Mouse (Mus musculus): ENCODE results near the gene Dupd1.

Gene Dupd1

DNA sequence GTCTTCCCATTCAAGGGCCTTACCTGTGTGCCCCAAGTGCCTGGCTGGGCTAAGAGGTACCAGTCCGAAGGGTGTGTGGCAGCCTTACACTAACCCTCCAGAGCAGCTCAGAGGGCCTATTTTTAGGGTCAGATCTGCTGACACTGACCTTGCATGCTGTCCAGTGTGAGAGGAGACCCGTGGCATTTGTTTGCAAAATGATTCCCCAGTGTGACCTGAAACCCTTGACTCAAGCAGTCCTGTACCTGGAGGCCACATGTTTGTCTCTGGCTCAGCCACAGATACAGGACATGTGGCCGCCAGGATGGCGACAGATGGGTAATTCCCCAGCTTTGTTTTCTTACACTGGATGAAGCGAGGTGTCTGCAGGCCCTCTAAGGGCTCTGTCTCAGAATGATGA lies at the start of gene Dupd1:
Gene Dupd1 (minus strand): TSS at position 91 of the 400 bp plus-strand sequence.
- no peak for DNase-seq (ENCODE audit: low read depth, low spot score)

DNA sequence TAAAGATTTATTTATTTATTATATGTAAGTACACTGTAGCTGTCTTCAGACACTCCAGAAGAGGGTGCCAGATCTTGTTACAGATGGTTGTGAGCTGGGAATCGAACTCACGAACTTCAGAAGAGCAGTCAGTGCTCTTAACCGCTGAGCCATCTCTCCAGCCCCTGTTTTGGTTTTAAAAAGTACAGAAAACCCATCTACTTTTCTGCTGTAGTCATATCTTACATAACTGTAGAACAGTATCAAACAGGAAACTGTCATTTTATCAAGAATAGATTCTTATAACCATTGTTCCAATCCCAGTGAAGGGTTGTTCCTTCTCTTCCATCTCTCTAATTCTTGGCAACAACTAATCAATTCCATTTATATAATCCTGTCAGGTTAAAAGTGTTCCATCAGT lies 49.4 kb upstream of the Dupd1 start:
- DNase-seq (ENCODE audit: low read depth, low spot score): no peak

DNA sequence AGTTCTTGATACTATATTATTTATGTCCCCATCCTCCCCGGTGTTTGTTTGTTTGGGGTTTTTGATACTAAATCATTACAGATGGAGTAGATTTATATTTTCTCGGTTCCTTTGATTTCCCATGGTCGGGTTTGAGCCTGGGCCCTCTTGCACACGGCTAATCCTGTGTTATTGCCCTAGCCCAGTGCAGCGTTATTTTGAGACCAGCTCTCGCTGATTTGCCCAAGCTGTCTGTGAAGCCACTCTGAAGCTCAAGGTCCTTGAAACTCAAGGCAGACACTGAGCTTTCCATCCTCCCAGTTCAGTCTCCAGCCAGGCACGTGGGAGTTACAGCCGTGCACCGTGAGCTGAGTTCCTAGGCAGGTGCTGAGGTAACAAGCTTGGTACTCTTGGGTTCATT lies 47.2 kb upstream of the Dupd1 start:
- no peak for DNase-seq (ENCODE audit: low read depth, low spot score)

DNA sequence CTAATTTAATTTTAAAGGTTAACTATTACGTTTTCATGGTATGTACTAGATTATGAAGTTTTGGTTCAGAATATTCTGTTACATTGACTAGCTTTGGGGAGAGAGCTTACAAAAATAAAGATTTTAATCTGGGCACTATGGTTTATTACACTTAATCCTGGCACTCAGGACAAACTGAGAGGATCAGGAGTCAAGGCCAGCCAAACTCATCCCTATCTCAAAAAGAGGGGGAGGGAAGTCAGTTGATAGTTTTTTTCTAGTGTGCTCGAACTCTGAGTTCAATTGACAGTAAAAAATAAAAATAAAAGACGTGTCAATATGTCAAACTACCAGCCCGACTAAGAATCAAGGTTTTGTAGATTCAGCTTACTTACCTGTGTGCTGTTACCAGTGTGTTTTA lies 39.0 kb upstream of the Dupd1 start:
- DNase-seq (ENCODE audit: low read depth, low spot score): no peak

DNA sequence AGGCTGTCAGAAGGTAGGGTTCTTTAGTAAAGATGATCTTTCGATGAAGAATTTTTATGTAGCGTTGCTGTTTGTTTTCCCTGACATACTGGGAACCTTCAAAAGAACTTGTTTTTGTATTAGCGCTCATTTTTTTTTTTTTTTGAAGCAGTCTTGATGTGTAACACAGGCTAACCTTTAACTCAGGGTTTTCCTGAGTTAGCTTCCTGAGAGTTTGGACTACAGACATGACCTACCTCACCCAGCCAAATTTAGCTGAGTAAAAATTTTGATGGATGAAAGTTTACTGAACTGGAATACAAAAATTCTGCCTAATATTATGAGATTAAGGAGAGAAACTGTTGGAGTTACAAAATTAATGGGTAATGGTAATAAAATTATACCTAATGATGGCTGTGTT lies 38.0 kb upstream of the Dupd1 start:
- DNase-seq (ENCODE audit: low read depth, low spot score): no peak

DNA sequence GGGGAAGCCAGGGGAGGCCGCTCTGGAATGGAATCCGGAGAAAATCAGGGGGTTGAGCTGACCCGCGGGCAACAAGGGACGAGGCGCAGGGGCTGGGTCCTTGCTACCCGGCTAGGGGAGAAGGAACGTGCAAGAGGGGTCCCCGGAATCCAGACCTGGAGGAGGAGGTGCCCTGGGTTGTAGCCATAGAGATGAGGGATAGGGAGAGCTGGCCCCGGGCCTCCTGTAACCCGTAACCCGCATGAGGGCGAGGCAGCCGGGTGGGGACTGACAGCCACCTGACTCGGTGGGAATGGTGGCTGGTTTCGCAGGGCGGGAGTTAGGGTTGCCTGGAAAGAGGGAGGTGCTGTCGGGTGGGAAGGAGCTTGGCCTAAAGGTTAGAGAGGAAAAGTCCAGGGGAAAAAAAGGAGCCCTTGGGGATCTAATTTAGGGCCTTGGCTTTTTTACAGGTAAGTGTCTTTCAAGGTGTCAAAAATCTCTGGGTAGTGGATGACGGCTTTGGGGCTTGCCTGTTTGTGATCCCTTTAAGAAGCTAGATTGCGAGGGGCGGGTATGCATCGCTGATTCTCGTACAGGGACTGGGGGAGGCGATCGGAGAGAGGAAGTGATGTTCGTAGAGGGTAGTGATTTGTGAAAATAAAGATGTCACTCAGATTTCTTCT lies 36.6 kb upstream of the Dupd1 start, which contains the start of gene Dusp13:
Gene Dusp13 (minus strand): TSS at position 301 of the 662 bp plus-strand sequence.
- peak; percentile 85 for DNase-seq (ENCODE audit: low read depth, low spot score)

DNA sequence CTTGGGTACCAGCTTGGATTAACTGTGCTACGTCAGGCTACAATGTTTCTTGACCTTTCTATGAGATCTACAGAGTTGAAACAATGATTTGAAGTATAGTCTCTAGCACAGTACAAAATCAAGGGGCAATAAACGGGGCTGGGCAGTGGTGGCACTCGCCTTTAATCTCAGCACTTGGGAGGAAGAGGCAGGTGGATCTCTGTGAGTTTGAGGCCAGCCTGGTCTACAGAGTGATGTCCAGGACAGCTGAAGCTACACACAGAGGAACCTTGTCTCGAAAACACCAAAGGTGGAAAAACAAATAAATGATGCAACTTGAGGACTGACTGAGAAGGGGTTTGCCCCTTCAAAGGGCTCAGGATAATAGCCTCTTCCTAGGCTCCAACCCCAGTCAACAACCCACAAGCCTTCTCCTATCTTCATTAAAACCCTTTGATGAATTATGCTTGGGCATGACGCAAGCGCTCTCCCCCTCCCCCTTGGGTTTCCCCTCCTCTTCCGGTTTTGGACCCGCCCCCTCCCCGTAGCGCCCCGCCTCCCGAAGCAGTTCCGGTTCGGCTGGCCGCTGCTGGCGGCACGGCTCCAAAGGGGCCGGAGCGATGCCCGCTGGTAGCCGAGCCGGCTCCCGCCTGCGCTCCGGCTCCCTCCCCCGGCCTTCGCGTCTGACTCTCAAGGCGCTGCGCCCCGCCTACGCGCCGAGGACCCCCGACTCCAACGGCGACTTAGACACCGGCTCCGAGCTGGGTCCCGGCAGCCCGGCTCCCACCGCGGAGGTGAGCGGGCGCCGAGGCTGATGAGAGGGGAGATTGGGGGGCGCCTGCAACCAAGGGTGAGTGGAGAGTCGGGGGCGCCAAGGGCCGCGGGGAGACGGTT lies 35.9 kb upstream of the Dupd1 start, which contains the start of gene Samd8:
Gene Samd8 (plus strand): TSS at position 524 of the 873 bp plus-strand sequence.
- peak; percentile 93 for DNase-seq (ENCODE audit: low read depth, low spot score)

DNA sequence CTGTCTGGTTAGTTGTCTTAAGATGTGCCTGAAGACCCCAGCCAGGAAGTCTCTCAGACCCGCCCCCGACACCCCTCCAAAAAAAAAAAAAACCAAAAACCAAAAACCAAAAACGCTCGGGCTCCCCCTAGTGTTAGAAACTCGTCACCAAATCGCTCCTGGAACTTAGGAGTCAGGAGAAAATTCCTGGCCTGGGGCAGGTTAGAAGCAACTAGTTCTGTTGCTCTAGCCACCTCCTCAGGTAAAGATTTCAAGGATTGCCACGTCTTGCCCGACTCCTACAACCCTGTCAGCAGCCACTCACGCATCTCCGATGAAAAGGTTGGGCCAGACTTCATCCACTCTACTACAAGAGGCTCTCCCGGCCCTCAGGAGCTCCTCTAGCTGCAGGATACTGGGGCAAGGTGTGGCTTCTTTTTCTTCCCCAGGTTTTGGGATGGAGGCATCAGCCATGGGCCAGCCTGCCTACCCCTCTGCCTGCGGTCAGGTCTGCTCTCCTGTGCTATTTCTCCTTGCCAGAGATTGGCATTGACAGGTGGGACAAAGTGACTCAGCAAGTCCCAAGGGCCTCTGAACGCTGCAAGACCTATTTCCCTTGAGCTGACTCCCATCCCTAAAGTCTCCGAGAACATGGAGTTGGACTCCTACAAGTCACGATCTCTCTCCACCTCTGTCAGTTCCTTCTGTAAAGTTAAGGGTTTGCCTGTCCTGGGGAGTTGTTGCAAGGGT lies 33.9 kb upstream of the Dupd1 start:
- DNase-seq (ENCODE audit: low read depth, low spot score): peak; percentile 61

DNA sequence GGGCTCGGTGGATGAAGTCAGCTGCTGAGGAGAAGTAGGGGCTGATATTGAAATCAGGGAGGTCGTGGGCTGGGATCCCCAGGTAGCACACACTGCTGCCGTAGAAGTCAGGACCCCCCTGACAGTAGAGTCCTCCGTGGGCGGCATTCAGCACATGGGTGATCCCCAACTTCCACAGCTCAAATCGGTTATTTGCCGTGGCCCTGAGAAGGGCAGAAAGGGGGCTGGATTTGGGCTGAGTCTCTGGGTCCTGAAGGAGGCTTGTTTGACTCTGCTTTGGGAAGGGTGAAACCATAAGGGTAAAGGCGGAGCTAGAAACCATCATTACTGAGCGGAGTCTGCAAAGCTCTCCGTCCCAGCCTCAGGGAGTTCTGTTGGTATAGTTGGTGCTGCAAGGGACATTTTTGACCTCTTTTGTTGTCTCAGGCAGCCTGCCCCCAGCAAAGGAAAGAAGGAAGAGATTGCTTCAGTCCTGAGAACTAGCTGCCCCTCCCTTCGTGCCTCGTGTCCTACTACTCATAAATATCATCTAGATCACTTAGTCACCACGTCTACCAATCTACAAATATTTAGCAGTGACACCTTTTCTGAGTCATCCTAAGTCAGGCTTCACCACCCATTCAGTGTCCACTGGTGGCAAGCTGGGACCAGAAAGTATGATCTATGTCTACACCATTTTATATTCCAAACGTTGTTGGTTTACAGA lies 33.2 kb upstream of the Dupd1 start:
- DNase-seq (ENCODE audit: low read depth, low spot score): no peak

DNA sequence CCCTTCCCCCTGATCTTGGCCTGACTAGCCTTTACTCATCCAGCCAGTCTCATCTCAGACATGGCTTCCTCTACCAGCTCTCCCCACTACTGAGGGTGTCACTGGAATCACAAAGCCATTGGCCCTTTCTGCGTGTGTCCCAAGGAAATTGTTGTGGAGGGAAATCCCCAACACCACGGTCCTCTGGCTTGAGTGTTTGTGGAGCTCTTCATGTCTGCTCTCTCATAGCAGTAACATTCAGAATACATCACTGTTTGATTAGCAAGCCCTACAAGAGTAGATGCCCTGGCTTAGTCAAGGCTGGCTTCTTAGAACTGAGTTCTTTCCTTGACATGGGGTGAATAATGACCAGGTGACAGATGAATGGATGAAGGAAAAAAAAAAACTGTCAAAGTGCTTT lies 32.5 kb upstream of the Dupd1 start:
- DNase-seq (ENCODE audit: low read depth, low spot score): no peak

DNA sequence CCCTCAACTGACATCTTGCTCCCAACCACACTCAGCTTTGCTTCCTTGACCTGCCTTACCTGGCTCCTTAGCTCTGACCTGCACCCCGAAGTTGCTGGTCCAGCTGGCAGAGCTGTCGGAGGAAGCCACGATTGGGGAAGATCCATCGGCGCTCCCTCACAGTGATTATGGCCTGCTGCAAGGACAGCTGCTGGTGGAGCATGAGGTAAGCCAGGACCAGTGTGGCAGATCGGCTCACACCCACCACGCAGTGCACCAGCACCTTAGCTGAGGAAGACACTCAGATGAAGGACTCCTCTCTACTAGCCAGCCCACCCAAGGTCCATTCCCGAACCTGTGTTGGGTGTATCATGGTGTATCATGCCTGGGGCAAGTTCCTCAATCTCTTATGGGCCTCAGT lies 31.9 kb upstream of the Dupd1 start:
- DNase-seq (ENCODE audit: low read depth, low spot score): no peak

DNA sequence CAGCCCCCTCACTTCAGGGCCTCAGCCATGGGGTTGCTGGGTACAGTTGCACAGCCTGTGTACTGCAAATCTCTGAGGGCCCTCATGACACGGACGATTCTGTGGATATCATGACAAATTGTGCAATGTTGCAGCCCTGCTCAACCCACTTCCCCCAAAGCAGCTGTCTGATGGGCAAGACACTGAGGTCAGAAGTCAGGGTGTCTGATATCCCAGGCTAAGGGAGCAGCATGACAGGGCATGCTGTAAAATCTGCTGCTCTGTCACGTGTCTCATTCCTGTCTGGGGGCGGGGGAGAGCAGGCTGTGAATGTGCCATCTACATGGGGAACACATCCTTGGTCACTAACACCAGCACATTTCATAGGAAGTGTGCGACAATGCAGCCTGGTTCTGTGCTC lies 30.8 kb upstream of the Dupd1 start:
- DNase-seq (ENCODE audit: low read depth, low spot score): no peak

DNA sequence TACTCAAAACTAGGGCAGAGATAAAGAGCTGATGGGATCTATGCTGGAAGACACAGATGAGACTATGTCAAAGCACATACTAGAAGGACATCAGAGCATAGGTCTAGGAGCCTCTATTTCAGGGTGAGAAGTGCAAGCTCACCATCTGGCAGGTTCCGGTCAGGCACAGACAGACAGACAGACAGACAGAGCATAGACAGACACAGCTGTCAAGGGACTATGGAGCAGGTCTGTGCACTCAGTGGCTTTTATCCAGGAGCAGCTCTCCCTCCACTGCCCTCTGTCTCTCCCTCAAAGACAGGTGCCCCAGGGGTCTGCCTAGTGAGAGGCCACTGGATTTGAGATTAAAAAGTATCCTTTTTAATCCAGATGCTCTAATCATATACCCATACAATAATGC lies 29.8 kb upstream of the Dupd1 start:
- DNase-seq (ENCODE audit: low read depth, low spot score): no peak

DNA sequence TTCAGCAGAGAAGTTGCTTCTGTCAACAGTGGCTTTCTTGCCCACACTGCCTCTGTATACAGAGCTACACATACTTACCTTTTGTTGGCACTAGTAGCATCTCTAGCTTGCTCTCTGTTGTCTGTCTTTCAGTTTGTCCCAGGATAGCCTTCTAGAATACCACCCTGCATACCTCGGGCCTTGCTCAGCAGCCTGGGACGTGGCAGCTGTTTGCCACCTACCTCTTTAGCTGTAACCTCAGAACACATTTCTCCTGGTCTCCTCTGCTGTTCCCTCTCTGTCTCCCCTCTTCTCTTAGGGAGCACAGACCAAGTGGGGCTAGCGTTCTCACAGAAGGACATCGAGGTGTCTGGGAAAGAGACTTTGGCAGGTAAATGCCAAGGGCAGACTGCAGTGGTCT lies 28.1 kb upstream of the Dupd1 start:
- no peak for DNase-seq (ENCODE audit: low read depth, low spot score)

DNA sequence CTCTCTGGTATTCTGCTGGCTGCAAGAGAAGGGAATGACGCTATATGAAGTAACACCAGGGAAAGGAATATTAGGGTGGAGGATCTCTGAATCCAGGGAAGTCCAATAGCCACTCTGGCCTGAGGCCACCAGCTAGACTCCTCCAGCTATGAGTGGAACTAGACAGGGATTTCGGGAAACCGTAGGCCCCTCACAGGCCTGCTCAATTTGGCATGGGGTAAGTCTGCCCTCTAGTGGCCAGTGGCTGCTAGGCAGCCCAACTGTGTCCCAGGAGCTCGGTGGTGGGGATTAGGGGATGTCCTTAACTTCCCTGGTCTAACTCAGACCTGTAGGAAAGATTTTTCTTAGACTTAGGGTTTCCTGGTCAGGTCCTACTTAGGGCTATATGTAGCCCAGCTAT lies 27.4 kb upstream of the Dupd1 start:
- peak; percentile 82 for DNase-seq (ENCODE audit: low read depth, low spot score)

DNA sequence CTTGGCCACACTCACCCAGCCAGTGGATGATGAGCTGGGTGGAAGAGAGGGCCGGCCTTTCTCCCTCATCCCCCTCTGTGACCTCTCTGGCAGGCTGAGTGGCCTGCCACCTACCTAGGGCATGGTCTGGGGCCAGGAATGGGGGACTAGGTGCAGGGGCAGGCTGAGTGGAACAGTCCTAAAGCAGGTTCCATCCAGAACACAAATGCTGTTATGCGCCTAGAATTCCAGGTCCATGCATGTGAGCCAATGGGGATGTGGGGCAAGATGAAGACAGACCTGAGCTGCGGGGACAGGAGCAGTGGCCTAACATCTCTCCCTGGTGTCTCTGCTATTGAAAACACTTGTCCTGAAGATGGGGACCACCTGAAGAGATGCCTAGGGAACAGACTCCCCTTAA lies 26.9 kb upstream of the Dupd1 start:
- DNase-seq (ENCODE audit: low read depth, low spot score): no peak

DNA sequence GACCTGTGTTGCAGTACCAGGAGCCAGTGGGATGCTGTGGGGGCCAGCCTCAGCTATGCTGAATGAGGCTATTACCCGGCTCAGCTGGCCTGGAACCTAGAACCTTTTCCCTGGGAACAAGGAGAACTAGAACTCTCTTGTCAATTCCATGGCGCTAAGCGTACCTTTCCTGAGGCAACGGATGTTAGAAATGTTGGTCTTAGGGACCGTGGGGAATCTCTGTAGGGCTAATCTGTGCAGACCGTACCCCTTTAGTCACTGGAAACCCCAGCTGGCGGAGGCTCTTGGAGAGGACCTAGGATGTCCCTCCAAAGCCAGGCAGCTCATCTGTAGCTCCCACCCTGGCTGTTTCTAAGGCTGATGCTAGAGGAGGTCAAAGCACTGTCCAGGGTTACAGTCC lies 26.0 kb upstream of the Dupd1 start:
- DNase-seq (ENCODE audit: low read depth, low spot score): no peak

DNA sequence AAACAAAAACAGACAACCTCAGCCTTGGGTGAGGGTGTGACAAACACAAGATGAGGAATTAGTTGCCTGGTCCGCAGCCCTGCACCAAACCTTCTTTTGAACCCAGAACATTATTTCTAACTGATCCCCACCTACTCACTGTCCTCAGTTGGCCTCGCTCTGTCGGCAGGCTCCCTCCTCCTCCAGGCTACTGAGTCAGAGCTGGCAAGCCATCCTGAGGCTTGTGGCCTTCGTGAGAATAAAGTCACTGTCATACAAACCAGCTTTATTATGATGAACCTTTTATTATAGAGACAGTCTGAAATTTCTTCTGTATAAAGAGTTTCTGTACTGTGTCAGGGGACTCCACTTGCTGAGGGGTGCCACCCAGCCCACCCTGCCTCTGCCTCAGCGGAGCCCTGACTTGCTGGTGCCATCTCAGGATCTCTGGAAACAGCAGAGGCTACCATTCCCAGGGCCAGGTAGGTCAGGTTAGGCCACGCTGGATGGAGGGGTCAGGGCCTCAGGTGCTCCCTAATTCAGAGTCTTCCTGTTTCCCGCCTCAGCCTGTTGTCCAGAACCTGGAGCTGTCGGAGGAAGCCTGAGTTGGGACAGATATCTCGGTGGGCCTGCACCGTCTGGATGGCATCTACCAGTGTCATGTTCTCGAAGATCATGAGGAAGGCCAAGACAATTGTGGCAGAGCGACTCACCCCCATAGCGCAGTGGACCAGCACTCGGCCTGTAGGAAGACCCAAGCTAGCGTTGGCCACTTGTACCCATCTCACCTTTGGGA lies 18.9 kb upstream of the Dupd1 start:
- no peak for DNase-seq (ENCODE audit: low read depth, low spot score)

DNA sequence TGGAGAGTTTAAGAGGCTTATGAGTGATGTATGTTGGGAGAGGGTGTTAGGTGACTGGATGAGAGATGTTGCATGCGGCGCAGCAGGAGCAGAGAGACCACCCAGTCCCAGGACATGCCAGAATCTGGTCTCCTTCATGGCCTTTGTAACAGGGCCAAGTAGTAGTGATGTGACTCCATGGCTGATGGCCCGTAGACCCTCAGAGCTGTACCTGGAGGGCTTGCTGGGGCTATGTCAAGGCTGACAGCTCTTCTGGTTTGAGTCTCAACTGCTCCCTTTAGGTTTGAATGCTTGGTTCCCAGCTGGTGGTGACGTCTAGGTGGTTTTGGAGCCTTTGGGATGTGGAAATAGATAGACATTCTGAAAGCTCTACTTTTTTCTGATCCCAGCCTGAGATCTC lies 15.6 kb upstream of the Dupd1 start:
- no peak for DNase-seq (ENCODE audit: low read depth, low spot score)

DNA sequence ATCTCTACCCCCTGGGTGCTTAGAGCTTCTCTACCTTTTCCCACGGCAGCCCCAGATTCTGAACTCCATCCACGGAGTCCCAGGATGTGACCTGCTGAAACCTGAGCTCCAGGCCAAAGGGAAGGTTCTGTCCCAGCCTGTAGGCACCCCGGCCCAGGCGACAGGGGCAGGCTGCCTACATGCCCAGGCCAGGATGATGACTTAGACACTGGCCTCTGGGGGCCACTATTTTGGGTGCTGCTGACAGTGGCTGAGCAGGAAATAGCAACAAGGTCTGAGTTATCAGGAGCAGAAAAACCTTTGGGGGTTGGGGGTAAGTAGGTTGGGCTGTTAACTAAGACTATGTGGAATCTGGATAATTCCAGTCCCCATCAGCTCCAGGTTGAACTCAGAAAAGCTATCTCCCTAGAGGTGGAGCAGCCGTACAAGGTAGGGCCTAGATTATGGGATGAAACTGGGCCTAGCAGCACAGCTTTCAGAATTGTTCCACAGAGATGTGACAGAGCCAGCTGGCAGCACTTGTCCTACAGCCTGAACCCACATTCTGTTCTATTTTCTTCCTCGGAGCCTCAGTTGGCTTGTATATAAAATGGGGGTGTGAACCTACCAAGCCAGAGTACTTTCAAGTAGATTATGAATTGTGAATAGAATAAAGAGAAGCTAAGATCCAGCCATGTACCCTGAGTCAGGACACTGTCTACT lies 14.8 kb upstream of the Dupd1 start:
- DNase-seq (ENCODE audit: low read depth, low spot score): no peak

All from CD4-positive, CD25-positive, alpha-beta regulatory T cell, adult 2 months (primary cell).